8 mouse cellular contexts compared by ENCODE assay signal in the genomic region with DNA sequence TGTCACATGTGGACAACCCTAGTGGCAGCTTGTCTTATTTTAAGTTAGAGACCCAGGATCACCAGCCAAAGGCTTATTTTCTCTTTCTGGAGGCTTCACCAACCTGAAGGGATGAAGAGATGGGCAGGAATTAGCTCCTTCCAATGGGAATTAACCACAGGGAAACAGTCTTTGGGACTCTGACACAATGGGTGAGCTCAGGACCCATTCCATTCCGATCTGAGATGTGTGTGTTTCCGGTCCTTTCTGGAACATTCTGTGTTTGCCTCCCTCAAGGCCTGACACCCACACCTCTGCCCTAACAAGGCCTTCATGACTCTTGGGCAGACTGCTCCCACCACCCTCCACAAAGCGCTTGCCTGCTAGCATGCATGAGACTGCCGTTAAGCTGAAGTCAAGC. TPM values are rescaled to one million over a fixed set of nuclear protein-coding genes. Genes with fewer than 3 reads are reported as not detected.
DNase-seq lines count a peak whose midpoint lies in the region; ATAC-seq and TF ChIP-seq lines count a peak whose summit lies in the region.

Parp16 (plus strand) TSS at position 301 of the 400 bp plus-strand sequence.

- no peak for TF ChIP-seq CTCF in lung, adult 2 months (IDR thresholded peaks at IDR 0.05; ENCODE audit: insufficient read depth, low read length)
- TF ChIP-seq CTCF in hindbrain, postnatal 0 days (IDR thresholded peaks at IDR 0.05; ENCODE audit: low read depth), result no peak

- no peak for ATAC-seq in hindbrain, postnatal 0 days
- ATAC-seq in neural tube, embryonic 12.5 days (ENCODE audit: low FRiP score, low read depth), result no peak
- ATAC-seq in activated CD4-positive, CD25-positive, alpha-beta regulatory T cell, adult 4 months, result no peak

- no peak within 1 kb of the TSS for H3K4me2 ChIP-seq in hindbrain, postnatal 0 days (ENCODE audit: low read depth, low read length)
- peak within 1 kb of the TSS; percentile 31; the same call in 1 of the 2 replicates for H3K4me2 ChIP-seq in neural tube, embryonic 12.5 days (replicated peaks)

- no peaks in the 10 kb centered on the region for H3K27me3 ChIP-seq in embryonic facial prominence, embryonic 10.5 days (replicated peaks; ENCODE audit: low read depth, poor library complexity, severe bottlenecking)
- H3K27me3 ChIP-seq in hindbrain, postnatal 0 days (ENCODE audit: insufficient read depth, low read length), result no peaks in the 10 kb centered on the region
- no peaks in the 10 kb centered on the region for H3K27me3 ChIP-seq in neural tube, embryonic 12.5 days (replicated peaks)

- H3K36me3 ChIP-seq in embryonic facial prominence, embryonic 10.5 days (replicated peaks), result no peaks in the 10 kb centered on the region
- no peaks in the 10 kb centered on the region for H3K36me3 ChIP-seq in hindbrain, postnatal 0 days (ENCODE audit: insufficient read depth, low read length)
- H3K36me3 ChIP-seq in neural tube, embryonic 12.5 days, result no peaks in the 10 kb centered on the region

- no peak for DNase-seq in lung, adult 2 months
- DNase-seq in lung, postnatal 36 days, result no peak
- no peak for DNase-seq in embryonic facial prominence, embryonic 10.5 days (ENCODE audit: low spot score)
- DNase-seq in hindbrain, postnatal 0 days (ENCODE audit: low spot score), result no peak
- no peak for DNase-seq in right cerebral cortex, adult 18-20 months
- DNase-seq in kidney, postnatal 4 days, result no peak

- no peak for TF ChIP-seq POLR2A in lung, adult 2 months (IDR thresholded peaks at IDR 0.05; ENCODE audit: borderline replicate concordance, extremely low read depth, low read depth, low read length)

- 63% methylated on average over 4 of the region's 4 CpGs for WGBS in lung, adult 2 months
- 81% methylated on average over 4 of the region's 4 CpGs for WGBS in embryonic facial prominence, embryonic 10.5 days
- WGBS in hindbrain, postnatal 0 days, result 79% methylated on average over 4 of the region's 4 CpGs
- WGBS in neural tube, embryonic 12.5 days, result 86% methylated on average over 4 of the region's 4 CpGs

- H3K27ac ChIP-seq in embryonic facial prominence, embryonic 10.5 days (replicated peaks), result peak within 1 kb of the TSS; percentile 78
- H3K27ac ChIP-seq in hindbrain, postnatal 0 days, result peak within 1 kb of the TSS; percentile 86
- H3K27ac ChIP-seq in neural tube, embryonic 12.5 days, result peak within 1 kb of the TSS; percentile 54

- H3K4me1 ChIP-seq in lung, adult 2 months (ENCODE audit: control insufficient read depth, insufficient read depth, low read length), result peaks cover 17% of the 10 kb centered on the region
- peaks cover 69% of the 10 kb centered on the region for H3K4me1 ChIP-seq in embryonic facial prominence, embryonic 10.5 days
- peaks cover 6% of the 10 kb centered on the region; the same call in 1 of the 2 replicates for H3K4me1 ChIP-seq in hindbrain, postnatal 0 days (ENCODE audit: insufficient read depth, low read length)
- peaks cover 24% of the 10 kb centered on the region for H3K4me1 ChIP-seq in neural tube, embryonic 12.5 days

- peak within 1 kb of the TSS; percentile 29 for H3K4me3 ChIP-seq in lung, adult 2 months (replicated peaks; ENCODE audit: extremely low read depth, low read depth, low read length)
- H3K4me3 ChIP-seq in embryonic facial prominence, embryonic 10.5 days, result peak within 1 kb of the TSS; percentile 23; the same call in 1 of the 2 replicates
- H3K4me3 ChIP-seq in hindbrain, postnatal 0 days (ENCODE audit: low read length), result no peak within 1 kb of the TSS
- no peak within 1 kb of the TSS for H3K4me3 ChIP-seq in neural tube, embryonic 12.5 days

- peak within 1 kb of the TSS; percentile 37 for H3K9ac ChIP-seq in hindbrain, postnatal 0 days (replicated peaks; ENCODE audit: low read length)
- H3K9ac ChIP-seq in neural tube, embryonic 12.5 days, result 0 out of 2 replicates have a peak within 1 kb of the TSS, but pooled peaks have one; percentile 23

- no peaks in the 10 kb centered on the region for H3K9me3 ChIP-seq in embryonic facial prominence, embryonic 10.5 days
- no peaks in the 10 kb centered on the region for H3K9me3 ChIP-seq in hindbrain, postnatal 0 days (ENCODE audit: low read length)
- H3K9me3 ChIP-seq in neural tube, embryonic 12.5 days, result no peaks in the 10 kb centered on the region

RNA-seq across cellular contexts. Expression of gene Parp16, which starts in this region (rescaled TPM):
- 8.4 and 9.3 TPM in 2 replicates for polyA plus RNA-seq in lung, adult 2 months (2012; rRNA removed)
- polyA plus RNA-seq in embryonic facial prominence, embryonic 10.5 days (2016; fragmentation: Nextera tagmentation; extraction: Ambion mirVana), result 8.2 and 8.3 TPM in 2 replicates
- total RNA-seq in hindbrain, postnatal 0 days (2014; rRNA removed), result 2.6 and 6.7 TPM in 2 replicates
- 5.9 and 6.3 TPM in 2 replicates for polyA plus RNA-seq in hindbrain, postnatal 0 days (2015; fragmentation: Nextera tagmentation; extraction: Ambion mirVana)
- 5.4 and 5.7 TPM in 2 replicates for polyA plus RNA-seq in neural tube, embryonic 12.5 days (2016; fragmentation: Nextera tagmentation; extraction: Ambion mirVana)
- polyA plus RNA-seq in activated CD4-positive, CD25-positive, alpha-beta regulatory T cell, adult 4 months (2017; shearing (Covaris generic)), result 1 to 10 TPM; 5.7 to 6.6 TPM

Comparison
In these comparisons a context has a peak if more than half of its experiments do, and no peak if none do; other contexts are left out.
1. H3K4me3 ChIP-seq: peak in lung, adult 2 months (single experiment) and embryonic facial prominence, embryonic 10.5 days (single experiment); none in hindbrain, postnatal 0 days (single experiment) and neural tube, embryonic 12.5 days (single experiment).
2. Peak in every context shown above with its lines, with median percentiles within 50 percentile points of each other: H3K27ac ChIP-seq.